Mouse (Mus musculus): ENCODE results near the gene Isl1. TPM values are rescaled to one million over a fixed set of nuclear protein-coding genes. Genes with fewer than 3 reads are reported as not detected.

The Isl1 gene
- polyA plus RNA-seq, 1 experiment from 2014 or later: 16.7 TPM

GRCm38 (mm10) chr13:116294151-116294461 lies 15.4 kb downstream of the Isl1 start:
- Histone ChIP-seq H3K4me2 (peak overlapping the region; percentile 59), H3K27ac (no peak overlapping the region), H3K9me3 (no peaks in the 10 kb centered on the region), H3K4me3 (replicated peaks) (peak overlapping the region; percentile 32), H3K36me3 (no peaks in the 10 kb centered on the region), H3K4me1 (replicated peaks) (peaks cover 11% of the 10 kb centered on the region), H3K27me3 (peaks cover 52% of the 10 kb centered on the region), H3K9ac (replicated peaks) (0 out of 2 replicates have a peak overlapping the region, but pooled peaks have one; percentile 19)
- under 1% methylated on average over 11 of the region's 11 CpGs for WGBS
- ATAC-seq (ENCODE audit: insufficient number of reproducible peaks, insufficient read depth, low FRiP score, low TSS enrichment, low read depth): peak; percentile 23; the same call in 1 of the 2 replicates

GRCm38 (mm10) chr13:116293301-116294150 lies 16.0 kb downstream of the Isl1 start:
- 0 out of 2 replicates have a peak, but pooled peaks have one; percentile 44 for ATAC-seq (ENCODE audit: insufficient number of reproducible peaks, insufficient read depth, low FRiP score, low TSS enrichment, low read depth)
- 6% methylated on average over 27 of the region's 27 CpGs for WGBS
- Histone ChIP-seq H3K4me1 (replicated peaks) (peaks cover 11% of the 10 kb centered on the region), H3K27me3 (peaks cover 49% of the 10 kb centered on the region), H3K9ac (replicated peaks) (0 out of 2 replicates have a peak overlapping the region, but pooled peaks have one; percentile 19), H3K27ac (no peak overlapping the region), H3K9me3 (no peaks in the 10 kb centered on the region), H3K4me2 (peak overlapping the region; percentile 59), H3K36me3 (no peaks in the 10 kb centered on the region), H3K4me3 (replicated peaks) (peak overlapping the region; percentile 32)

- no peaks in the 10 kb centered on the region for H3K9me3 ChIP-seq
- ATAC-seq (ENCODE audit: insufficient number of reproducible peaks, insufficient read depth, low FRiP score, low TSS enrichment, low read depth): no peak
- H3K36me3 ChIP-seq: no peaks in the 10 kb centered on the region
- peaks cover 4% of the 10 kb centered on the region for H3K4me1 ChIP-seq (replicated peaks)
- H3K27me3 ChIP-seq: peaks cover 21% of the 10 kb centered on the region
- H3K4me3 ChIP-seq (replicated peaks): no peak overlapping the region
- no peak overlapping the region for H3K27ac ChIP-seq
- 92% methylated on average over 1 of the region's 1 CpGs for WGBS
- H3K4me2 ChIP-seq: no peak overlapping the region
- H3K9ac ChIP-seq (replicated peaks): no peak overlapping the region
Observed at GRCm38 (mm10) chr13:116289655-116290054, 19.8 kb downstream of the Isl1 start.

- H3K9me3 ChIP-seq: no peaks in the 10 kb centered on the region
- H3K36me3 ChIP-seq: no peaks in the 10 kb centered on the region
- H3K4me3 ChIP-seq (replicated peaks): no peak overlapping the region
- ATAC-seq (ENCODE audit: insufficient number of reproducible peaks, insufficient read depth, low FRiP score, low TSS enrichment, low read depth): no peak
- no peak overlapping the region for H3K4me2 ChIP-seq
- no peaks in the 10 kb centered on the region for H3K4me1 ChIP-seq (replicated peaks)
- no peak overlapping the region for H3K9ac ChIP-seq (replicated peaks)
- H3K27ac ChIP-seq: no peak overlapping the region
- H3K27me3 ChIP-seq: no peaks in the 10 kb centered on the region
- WGBS: 52% methylated on average over 9 of the region's 9 CpGs
Observed at GRCm38 (mm10) chr13:116279207-116279772, 30.2 kb downstream of the Isl1 start.
